Mouse (Mus musculus) heart, postnatal 0 days (tissue): ENCODE data around the gene Cntn4. TPM values are rescaled to one million over a fixed set of nuclear protein-coding genes. Genes with fewer than 3 reads are reported as not detected.
"Not testable (repeated sequence)": the region's sequence is repeated elsewhere in the genome, so short reads cannot be mapped to it uniquely, and the experiment has no call there.

ENCODE experiments used
- ATAC-seq: fragments of 200-750 bp; cut with Nextera tagmentation; 2 replicates; pipeline ENCODE4 v1.8.0; 2017; ENCODE audit warnings: low read depth, moderate number of reproducible peaks, moderate library complexity; ENCODE audit not compliant: insufficient read depth
- DNase-seq: peaks from one replicate; pipeline ENCODE4 v3.0.0-alpha.2; 2016; ENCODE audit warnings: low spot score
- H3K27ac ChIP-seq: fragments of 300-500 bp; sonication (generic); 2 replicates; pipeline ENCODE4 v1.5.1; 2014; ENCODE audit warnings: low read depth, mild to moderate bottlenecking
- H3K27me3 ChIP-seq: fragments of 300-500 bp; sonication (generic); 2 replicates; pipeline ENCODE4 v1.6.1; 2014; ENCODE audit warnings: low read length, mixed read lengths; ENCODE audit not compliant: control insufficient read depth, insufficient read depth
- H3K36me3 ChIP-seq: fragments of 300-500 bp; sonication (generic); replicated peaks from 2 replicates; pipeline ENCODE4 v1.6.1; 2014; ENCODE audit warnings: low read length, mixed read lengths; ENCODE audit not compliant: control insufficient read depth, insufficient read depth
- H3K4me1 ChIP-seq: fragments of 300-500 bp; sonication (generic); 2 replicates; pipeline ENCODE4 v1.6.1; 2014; ENCODE audit warnings: antibody characterized with exemption; ENCODE audit not compliant: control insufficient read depth, insufficient read depth
- H3K4me2 ChIP-seq: fragments of 300-500 bp; sonication (generic); 2 replicates; pipeline ENCODE4 v1.6.1; 2014; ENCODE audit warnings: low read depth, mild to moderate bottlenecking, low read length, moderate library complexity
- H3K4me3 ChIP-seq: fragments of 300-500 bp; sonication (generic); 2 replicates; pipeline ENCODE4 v1.5.1; 2014; ENCODE audit warnings: low read depth, low read length
- H3K9ac ChIP-seq: fragments of 300-500 bp; sonication (generic); replicated peaks from 2 replicates; pipeline ENCODE4 v1.6.1; 2014; ENCODE audit warnings: low read depth, low read length, mixed read lengths
- H3K9me3 ChIP-seq: fragments of 300-500 bp; sonication (generic); replicated peaks from 2 replicates; pipeline ENCODE4 v1.6.1; 2016; ENCODE audit warnings: low read length; ENCODE audit not compliant: control insufficient read depth
- CTCF ChIP-seq: IDR thresholded peaks from 2 replicates; pipeline ENCODE4 v1.5.1; 2016; ENCODE audit warnings: antibody characterized with exemption, control low read depth, low read depth
- EP300 ChIP-seq: IDR thresholded peaks from 2 replicates; pipeline ENCODE4 v1.6.1; 2016; ENCODE audit warnings: antibody characterized with exemption, low read depth
- WGBS: fragments of 180-500 bp; shearing (Covaris S2); extraction: QIAGEN DNeasy Blood & Tissue Kit; methylation state at CpG from one replicate; pipeline ENCODE4 v1.1.7; 2014; 5-methylcytosine and 5-hydroxymethylcytosine counted together
- polyA plus RNA-seq: library from polyadenylated mRNA; unstranded; fragments of >200 nt; fragmentation: Nextera tagmentation; extraction: Ambion mirVana; gene quantifications from 2 replicates; pipeline ENCODE4 v1.2.1, GENCODE M21; 2015
- total RNA-seq: library from RNA; depleted of rRNA; stranded (reverse); fragments of >200 nt; gene quantifications from 2 replicates; pipeline ENCODE4 v1.2.3, GENCODE M21; 2014; ENCODE audit warnings: low replicate concordance

Cntn4 gene
- total and polyA plus RNA-seq, 2 experiments from 2014 or later, result 0.04 to 0.07 TPM

DNA sequence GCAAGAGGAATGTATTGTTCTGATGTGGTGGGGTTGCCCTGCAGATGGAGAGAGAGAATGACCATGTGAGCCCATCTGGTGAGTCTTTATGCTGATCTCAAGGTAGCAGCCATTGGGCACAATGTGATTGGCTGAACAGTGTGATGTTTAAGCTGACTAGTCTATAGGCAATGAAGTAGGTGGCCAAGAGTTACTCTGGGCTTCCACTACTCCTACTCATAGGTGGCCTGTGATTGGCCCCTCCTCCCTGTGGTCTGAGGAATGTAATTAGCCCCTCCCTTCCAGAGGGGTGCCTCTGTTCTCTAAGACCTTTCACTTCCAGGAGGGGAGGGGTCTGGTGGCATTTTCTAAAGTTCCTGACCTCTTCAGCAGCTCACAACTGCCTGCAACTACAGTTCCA lies 663.7 kb downstream of the Cntn4 start:
- Histone ChIP-seq H3K27me3 (no peaks in the 10 kb centered on the region), H3K4me3 (no peak overlapping the region), H3K27ac (no peak overlapping the region), H3K9me3 (no peaks in the 10 kb centered on the region), H3K36me3 (no peaks in the 10 kb centered on the region), H3K9ac (no peak overlapping the region), H3K4me1 (no peaks in the 10 kb centered on the region), H3K4me2 (no peak overlapping the region)
- TF ChIP-seq CTCF (no peak), EP300 (no peak)
- no peak for DNase-seq
- no peak for ATAC-seq

DNA sequence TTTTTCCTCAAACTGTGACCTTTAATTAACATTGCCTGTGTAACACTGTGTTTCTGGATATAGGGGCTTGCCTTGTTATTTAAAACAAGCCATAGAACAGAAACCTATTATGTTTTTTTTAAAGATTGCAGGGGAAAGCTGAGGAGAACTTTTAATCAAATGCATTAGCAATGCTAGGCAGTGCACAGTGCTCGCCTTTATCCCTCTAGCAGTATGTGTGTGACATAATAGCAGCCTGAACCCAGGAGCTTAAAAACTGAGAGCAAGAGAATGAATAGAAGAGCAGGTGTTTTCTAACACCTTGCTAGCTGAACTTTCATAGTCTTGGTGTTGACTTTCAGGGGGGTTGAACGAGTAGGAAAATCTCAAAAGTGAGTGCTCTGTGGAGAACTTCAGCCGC lies 672.6 kb downstream of the Cntn4 start:
- 46% methylated on average over 3 of the region's 3 CpGs for WGBS
- H3K4me2 ChIP-seq, result no peak overlapping the region

DNA sequence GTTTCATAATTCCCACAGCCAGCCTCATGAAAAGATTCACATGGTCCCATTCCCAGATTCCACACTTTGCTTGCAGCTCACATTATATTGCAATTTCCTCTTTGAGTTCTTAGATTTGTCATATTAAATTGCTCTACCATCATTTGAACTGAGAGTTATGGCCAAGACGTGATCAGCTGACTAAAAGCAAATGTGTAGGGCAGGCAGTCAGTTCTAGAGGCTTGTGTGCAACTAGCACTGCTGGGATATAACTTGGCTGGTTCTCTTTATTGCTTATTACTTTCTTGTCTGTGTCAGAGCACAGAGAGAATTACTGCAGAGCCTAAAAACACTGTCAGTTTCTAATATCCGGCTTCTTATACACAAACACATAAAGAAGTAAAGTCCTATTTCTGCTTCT lies 673.9 kb downstream of the Cntn4 start:
- Histone ChIP-seq H3K27ac (no peak overlapping the region), H3K9me3 (no peaks in the 10 kb centered on the region), H3K36me3 (no peaks in the 10 kb centered on the region), H3K27me3 (no peaks in the 10 kb centered on the region), H3K9ac (no peak overlapping the region), H3K4me1 (no peaks in the 10 kb centered on the region), H3K4me2 (no peak overlapping the region), H3K4me3 (no peak overlapping the region)
- DNase-seq (no peak), ATAC-seq (no peak)
- 70% methylated on average over 2 of the region's 2 CpGs for WGBS
- TF ChIP-seq EP300 (no peak), CTCF (no peak)

More for the DNA sequence above, 672.6 kb downstream of the Cntn4 start:
- TF ChIP-seq EP300 (no peak), CTCF (no peak)
- Histone ChIP-seq H3K9me3 (no peaks in the 10 kb centered on the region), H3K9ac (no peak overlapping the region), H3K4me1 (no peaks in the 10 kb centered on the region), H3K27me3 (no peaks in the 10 kb centered on the region), H3K27ac (no peak overlapping the region), H3K4me3 (no peak overlapping the region), H3K36me3 (no peaks in the 10 kb centered on the region)
- ATAC-seq (no peak), DNase-seq (no peak)

DNA sequence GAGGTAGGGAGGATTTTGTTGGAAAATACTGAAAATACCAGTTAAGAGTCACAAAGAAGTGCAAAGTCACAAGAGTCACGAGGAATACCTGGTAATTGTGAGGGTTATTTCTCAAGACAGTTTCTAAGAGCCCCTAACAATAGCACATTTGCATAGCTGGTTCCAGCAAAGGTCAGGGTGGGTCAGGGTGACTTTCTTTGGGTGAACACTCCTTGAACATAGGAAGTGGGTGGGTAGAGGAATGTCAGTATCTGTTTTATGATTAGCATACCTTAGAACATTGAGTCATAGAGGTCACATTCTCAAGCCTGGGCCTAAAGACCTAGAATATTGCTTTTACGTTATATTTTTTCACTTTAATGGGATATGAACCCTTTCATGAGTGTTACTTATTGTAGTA lies 681.3 kb downstream of the Cntn4 start:
- H3K4me3 ChIP-seq, H3K9ac ChIP-seq, H3K27me3 ChIP-seq, H3K27ac ChIP-seq, DNase-seq, ATAC-seq, H3K9me3 ChIP-seq, H3K4me2 ChIP-seq, H3K4me1 ChIP-seq, H3K36me3 ChIP-seq: not testable (repeated sequence)
- 76% methylated on average over 2 of the region's 2 CpGs for WGBS

DNA sequence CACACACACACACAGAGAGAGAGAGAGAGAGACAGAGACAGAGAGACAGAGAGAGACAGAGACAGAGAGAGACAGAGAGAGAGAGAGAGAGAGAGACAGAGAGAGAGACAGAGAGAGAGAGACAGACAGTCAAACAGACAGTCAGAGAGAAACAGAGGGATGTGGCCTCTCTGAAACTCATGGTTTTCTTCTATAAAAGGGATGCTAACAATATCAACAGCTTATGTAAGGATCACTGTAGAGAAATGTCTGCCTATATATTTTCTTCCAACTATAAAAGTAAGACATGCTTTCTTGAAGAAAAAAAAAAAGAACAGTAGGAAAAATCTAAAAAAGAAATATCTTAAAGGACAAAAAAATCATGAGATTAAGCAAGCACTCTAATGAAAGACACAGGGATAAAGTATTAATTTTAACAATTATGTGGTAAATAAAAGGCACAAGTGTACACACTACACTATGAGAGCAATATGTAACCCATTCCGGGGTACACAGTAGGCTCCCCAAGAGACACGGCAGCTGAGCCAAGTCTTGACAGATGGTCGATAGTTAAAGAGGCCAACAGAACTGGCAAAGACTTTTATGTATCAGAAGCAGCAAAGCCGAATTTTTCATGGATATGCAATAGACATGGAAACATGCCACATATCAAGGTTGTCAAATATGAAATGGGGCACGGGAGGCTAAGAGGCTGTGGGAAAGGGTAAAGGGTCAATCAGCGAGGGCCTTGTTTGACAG lies 704.0 kb downstream of the Cntn4 start:
- Histone ChIP-seq H3K9me3 (no peaks in the 10 kb centered on the region), H3K4me1 (no peaks in the 10 kb centered on the region), H3K27me3 (no peaks in the 10 kb centered on the region), H3K9ac (no peak overlapping the region), H3K27ac (no peak overlapping the region), H3K36me3 (no peaks in the 10 kb centered on the region), H3K4me2 (no peak overlapping the region), H3K4me3 (no peak overlapping the region)
- no peak for TF ChIP-seq CTCF
- no peak for DNase-seq
- no peak for ATAC-seq
- WGBS, result 66% methylated on average over 6 of the region's 6 CpGs

DNA sequence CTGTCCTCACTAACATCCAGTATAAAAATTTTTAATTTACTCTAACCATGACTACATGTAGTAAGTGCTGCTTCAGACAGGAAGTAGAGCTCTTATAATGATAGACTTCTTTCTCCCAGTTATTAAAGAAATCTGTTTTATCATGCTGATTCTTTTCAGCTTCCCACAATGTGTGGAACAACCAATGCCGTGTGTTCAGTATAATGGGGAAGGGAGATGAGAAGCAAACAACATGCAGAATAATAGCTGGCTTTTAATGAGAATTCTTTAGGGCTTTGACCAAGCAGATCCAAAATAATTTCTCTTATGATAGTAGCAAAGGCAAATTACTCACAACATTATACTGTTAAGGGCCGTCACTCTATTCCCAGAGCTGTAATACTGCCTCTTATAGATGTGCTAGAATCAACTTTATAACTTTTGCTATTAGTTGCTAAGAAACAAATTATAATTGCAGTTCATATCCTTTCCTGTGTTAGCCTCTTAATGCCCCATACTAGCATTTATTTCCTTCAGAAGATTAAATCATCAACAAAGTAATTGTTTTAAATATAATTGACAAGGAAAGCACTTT lies 710.5 kb downstream of the Cntn4 start:
- Histone ChIP-seq H3K4me3 (no peak overlapping the region), H3K9ac (no peak overlapping the region), H3K36me3 (no peaks in the 10 kb centered on the region), H3K27me3 (no peaks in the 10 kb centered on the region), H3K9me3 (no peaks in the 10 kb centered on the region), H3K4me1 (no peaks in the 10 kb centered on the region), H3K27ac (no peak overlapping the region), H3K4me2 (no peak overlapping the region)
- ATAC-seq (no peak), DNase-seq (no peak)
- TF ChIP-seq CTCF (no peak), EP300 (no peak)
- 64% methylated on average over 2 of the region's 2 CpGs for WGBS
